Mouse (Mus musculus): Measurements from ENCODE around the gene Pnkd. TPM values are rescaled to one million over a fixed set of nuclear protein-coding genes. Genes with fewer than 3 reads are reported as not detected.
A peak's percentile ranks its signal among the peaks of the same experiment; 100 is the strongest.

Pnkd gene
- polyA plus RNA-seq, 1 experiment: 62.6 TPM

DNA sequence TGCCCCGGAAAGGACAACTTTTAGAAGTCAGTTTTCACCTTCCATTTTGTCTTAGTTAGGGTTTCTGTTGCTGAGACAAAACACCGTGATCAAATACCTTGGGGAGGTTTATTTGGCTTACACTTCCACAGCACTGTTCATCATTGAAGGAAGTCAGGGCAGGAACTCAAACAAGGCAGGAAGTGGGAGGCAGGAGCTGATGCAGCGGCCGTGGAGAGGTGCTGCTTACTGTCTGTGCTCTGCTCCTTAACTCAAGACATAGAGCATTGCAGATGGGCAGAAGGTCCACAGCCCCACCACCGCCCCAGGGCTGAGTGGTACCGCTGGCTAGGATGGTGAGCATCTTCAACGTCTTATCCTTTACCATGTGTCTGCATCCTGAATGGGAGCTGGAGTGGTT lies 57.2 kb downstream of the Pnkd start:
- no peaks in the 10 kb centered on the region for H3K27me3 ChIP-seq (ENCODE audit: control insufficient read depth, insufficient read depth, low read length)
- H3K4me3 ChIP-seq (ENCODE audit: low read depth, low read length): no peak overlapping the region
- no peak for TF ChIP-seq POLR2A (IDR thresholded peaks at IDR 0.05; ENCODE audit: low read depth, low read length)
- no peak for TF ChIP-seq CTCF (IDR thresholded peaks at IDR 0.05; ENCODE audit: extremely low read depth, insufficient read length, insufficient replicate concordance, low read depth, low read length)
- no peak overlapping the region for H3K27ac ChIP-seq (ENCODE audit: insufficient read depth, low read depth, low read length)
- WGBS: 84% methylated on average over 7 of the region's 7 CpGs
- peaks cover 2% of the 10 kb centered on the region; the same call in 1 of the 2 replicates for H3K4me1 ChIP-seq (ENCODE audit: control insufficient read depth, insufficient read depth, insufficient read length, low read length)
- no peaks in the 10 kb centered on the region for H3K36me3 ChIP-seq (ENCODE audit: control insufficient read depth, insufficient read depth, low read length)

DNA sequence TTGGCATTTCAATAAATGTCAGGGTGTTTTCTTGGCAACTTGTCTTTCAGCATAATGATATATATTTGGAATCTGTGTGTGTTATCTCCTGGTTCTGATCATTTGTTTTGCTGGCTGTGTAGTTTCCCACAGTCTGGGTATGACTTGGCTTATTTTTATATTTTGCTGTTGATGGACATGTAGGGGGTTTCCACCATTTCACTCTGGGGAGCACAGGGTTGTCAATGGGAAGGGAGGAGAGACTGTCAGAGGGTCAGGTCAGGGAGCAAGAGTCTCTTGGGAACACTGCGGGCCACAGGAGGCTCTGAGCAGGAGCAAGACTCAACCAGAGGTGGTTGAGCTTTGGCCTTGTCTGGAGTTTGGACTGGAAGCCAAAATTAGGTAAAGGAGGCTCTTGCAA lies 57.6 kb downstream of the Pnkd start:
- 86% methylated on average over 1 of the region's 1 CpGs for WGBS
- no peak for TF ChIP-seq CTCF (IDR thresholded peaks at IDR 0.05; ENCODE audit: extremely low read depth, insufficient read length, insufficient replicate concordance, low read depth, low read length)
- TF ChIP-seq POLR2A (IDR thresholded peaks at IDR 0.05; ENCODE audit: low read depth, low read length): no peak

DNA sequence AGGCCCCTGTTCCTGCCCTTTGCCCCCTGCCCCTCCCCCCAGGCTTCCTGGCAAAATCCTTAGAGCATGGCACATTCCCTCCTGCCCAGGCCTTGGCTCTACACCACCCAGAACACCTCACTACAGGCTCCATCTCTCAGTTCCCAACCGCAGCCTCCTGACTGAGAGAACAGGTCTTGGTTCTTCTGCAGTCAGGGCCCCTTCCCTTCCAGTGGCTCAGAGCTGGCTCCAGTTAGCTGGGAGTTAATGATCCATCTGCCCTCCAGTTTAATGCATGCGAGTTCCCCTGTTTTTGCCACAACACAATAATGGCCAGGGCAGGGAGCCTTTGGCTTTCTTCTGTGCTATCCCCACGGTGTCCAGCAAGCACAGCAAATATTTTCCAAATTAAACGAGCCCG lies 58.4 kb downstream of the Pnkd start:
- Histone ChIP-seq H3K4me3 (ENCODE audit: low read depth, low read length) (no peak overlapping the region), H3K27ac (ENCODE audit: insufficient read depth, low read depth, low read length) (no peak overlapping the region), H3K27me3 (ENCODE audit: control insufficient read depth, insufficient read depth, low read length) (no peaks in the 10 kb centered on the region), H3K4me1 (ENCODE audit: control insufficient read depth, insufficient read depth, insufficient read length, low read length) (peaks cover 2% of the 10 kb centered on the region; the same call in 1 of the 2 replicates), H3K36me3 (ENCODE audit: control insufficient read depth, insufficient read depth, low read length) (no peaks in the 10 kb centered on the region)
- TF ChIP-seq CTCF (IDR thresholded peaks at IDR 0.05; ENCODE audit: extremely low read depth, insufficient read length, insufficient replicate concordance, low read depth, low read length) (no peak), POLR2A (IDR thresholded peaks at IDR 0.05; ENCODE audit: low read depth, low read length) (no peak)
- WGBS: 72% methylated on average over 5 of the region's 5 CpGs

More for the DNA sequence above, 57.6 kb downstream of the Pnkd start:
- no peak overlapping the region for H3K27ac ChIP-seq (ENCODE audit: insufficient read depth, low read depth, low read length)
- H3K36me3 ChIP-seq (ENCODE audit: control insufficient read depth, insufficient read depth, low read length): no peaks in the 10 kb centered on the region
- no peaks in the 10 kb centered on the region for H3K27me3 ChIP-seq (ENCODE audit: control insufficient read depth, insufficient read depth, low read length)
- peaks cover 2% of the 10 kb centered on the region; the same call in 1 of the 2 replicates for H3K4me1 ChIP-seq (ENCODE audit: control insufficient read depth, insufficient read depth, insufficient read length, low read length)
- H3K4me3 ChIP-seq (ENCODE audit: low read depth, low read length): no peak overlapping the region

DNA sequence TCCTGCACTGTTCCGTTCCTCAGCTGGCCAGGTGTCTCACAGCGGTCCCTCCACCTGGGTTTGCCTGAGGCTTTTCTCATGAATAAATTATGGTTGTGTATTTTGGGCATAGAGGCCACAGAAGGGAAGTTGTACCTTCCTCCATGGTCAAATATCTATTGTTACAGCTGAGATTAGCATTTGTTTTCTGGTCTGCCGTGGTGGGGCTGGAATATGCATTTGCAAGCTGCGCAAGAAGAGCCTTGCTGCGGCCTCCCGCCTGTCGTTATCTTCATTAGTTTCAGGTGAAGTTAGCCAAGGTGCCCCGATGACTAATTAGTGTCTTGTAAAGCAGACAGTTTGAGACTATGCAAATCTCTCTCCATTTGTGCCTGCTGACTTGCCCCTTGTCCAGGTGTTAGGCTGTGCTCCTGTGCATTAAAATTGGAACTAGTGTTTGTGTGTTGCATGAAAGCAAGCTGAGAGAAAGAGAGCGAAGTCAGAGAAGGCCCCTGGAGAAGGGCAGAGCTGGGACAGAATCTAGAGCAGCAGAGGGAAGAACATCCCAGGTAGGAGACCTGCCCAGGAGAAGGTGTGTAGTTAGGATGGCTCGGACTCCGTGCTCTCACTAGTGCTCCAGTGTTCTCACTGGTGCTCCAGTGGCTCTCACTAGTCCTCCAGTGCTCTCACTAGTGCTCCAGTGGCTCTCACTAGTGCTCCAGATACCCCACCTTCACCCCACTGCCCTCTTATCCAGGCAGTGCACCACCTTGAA lies 59.6 kb downstream of the Pnkd start:
- Histone ChIP-seq H3K4me1 (ENCODE audit: control insufficient read depth, insufficient read depth, insufficient read length, low read length) (peaks cover 2% of the 10 kb centered on the region; the same call in 1 of the 2 replicates), H3K4me3 (ENCODE audit: low read depth, low read length) (no peak overlapping the region), H3K27me3 (ENCODE audit: control insufficient read depth, insufficient read depth, low read length) (no peaks in the 10 kb centered on the region), H3K27ac (ENCODE audit: insufficient read depth, low read depth, low read length) (peak overlapping the region; percentile 46; the same call in 1 of the 2 replicates), H3K36me3 (ENCODE audit: control insufficient read depth, insufficient read depth, low read length) (no peaks in the 10 kb centered on the region)
- TF ChIP-seq CTCF (IDR thresholded peaks at IDR 0.05; ENCODE audit: extremely low read depth, insufficient read length, insufficient replicate concordance, low read depth, low read length) (no peak), POLR2A (IDR thresholded peaks at IDR 0.05; ENCODE audit: low read depth, low read length) (no peak)
- WGBS: 80% methylated on average over 11 of the region's 11 CpGs

DNA sequence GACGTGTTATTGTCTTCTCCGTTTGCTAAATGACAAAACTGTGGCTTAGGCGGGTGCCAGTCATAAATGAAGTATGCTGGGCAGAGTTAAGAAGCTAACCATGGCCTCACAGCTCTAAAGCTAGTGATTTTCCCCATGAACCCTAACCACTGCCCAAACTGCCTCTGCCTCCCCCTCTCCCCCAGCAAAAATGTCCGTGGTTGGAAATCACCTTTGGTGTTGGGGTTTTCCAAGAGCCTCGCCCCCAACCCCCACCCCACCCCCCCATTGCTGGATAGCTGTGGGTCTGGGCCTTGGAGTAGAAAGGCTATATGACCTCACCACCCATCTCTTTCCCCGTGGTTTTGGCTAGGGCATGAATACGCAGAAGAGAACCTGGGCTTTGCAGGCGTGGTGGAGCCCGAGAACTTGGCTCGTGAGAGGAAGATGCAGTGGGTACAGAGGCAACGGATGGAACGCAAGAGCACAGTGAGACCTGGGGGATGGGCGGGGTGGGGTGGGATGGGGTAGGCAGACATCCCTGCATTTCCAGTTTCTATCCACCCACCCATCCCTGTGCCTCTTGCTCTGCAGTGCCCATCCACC lies 66.5 kb downstream of the Pnkd start:
- no peaks in the 10 kb centered on the region for H3K4me1 ChIP-seq (ENCODE audit: control insufficient read depth, insufficient read depth, insufficient read length, low read length)
- no peaks in the 10 kb centered on the region for H3K27me3 ChIP-seq (ENCODE audit: control insufficient read depth, insufficient read depth, low read length)
- no peak for TF ChIP-seq CTCF (IDR thresholded peaks at IDR 0.05; ENCODE audit: extremely low read depth, insufficient read length, insufficient replicate concordance, low read depth, low read length)
- no peak for TF ChIP-seq POLR2A (IDR thresholded peaks at IDR 0.05; ENCODE audit: low read depth, low read length)
- WGBS: 86% methylated on average over 13 of the region's 13 CpGs
- no peak overlapping the region for H3K27ac ChIP-seq (ENCODE audit: insufficient read depth, low read depth, low read length)
- H3K4me3 ChIP-seq (ENCODE audit: low read depth, low read length): no peak overlapping the region
- H3K36me3 ChIP-seq (ENCODE audit: control insufficient read depth, insufficient read depth, low read length): no peaks in the 10 kb centered on the region

DNA sequence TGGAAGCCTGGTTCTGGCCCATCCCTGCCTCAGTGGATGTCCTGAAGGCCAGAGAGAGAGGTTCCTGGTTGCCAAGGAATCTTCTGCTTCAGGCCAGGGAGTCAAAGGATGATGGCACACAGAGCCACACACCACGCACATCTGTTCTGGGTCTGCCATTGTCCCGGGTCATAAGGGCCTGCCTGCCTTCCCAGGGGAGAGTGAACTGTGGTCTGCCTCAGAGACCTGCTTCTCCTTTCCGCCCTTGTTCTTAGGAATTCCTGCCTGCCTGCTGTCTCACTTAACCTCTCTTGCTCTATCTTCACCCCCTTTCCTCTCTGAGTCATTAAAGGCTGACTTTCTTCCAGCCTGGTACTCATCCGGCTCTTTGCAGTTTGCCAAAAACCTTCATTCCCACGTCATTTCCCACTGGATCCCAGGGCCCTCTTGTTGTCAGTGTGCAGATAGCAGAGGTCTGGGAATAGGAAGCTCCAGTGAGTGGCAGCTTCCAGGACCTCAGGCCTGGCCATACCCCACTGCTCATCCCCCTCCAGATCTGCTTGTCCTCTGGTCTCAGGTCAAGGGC lies 67.9 kb downstream of the Pnkd start:
- H3K27me3 ChIP-seq (ENCODE audit: control insufficient read depth, insufficient read depth, low read length): no peaks in the 10 kb centered on the region
- no peak overlapping the region for H3K4me3 ChIP-seq (ENCODE audit: low read depth, low read length)
- 86% methylated on average over 5 of the region's 5 CpGs for WGBS
- H3K36me3 ChIP-seq (ENCODE audit: control insufficient read depth, insufficient read depth, low read length): no peaks in the 10 kb centered on the region
- H3K27ac ChIP-seq (ENCODE audit: insufficient read depth, low read depth, low read length): no peak overlapping the region
- H3K4me1 ChIP-seq (ENCODE audit: control insufficient read depth, insufficient read depth, insufficient read length, low read length): no peaks in the 10 kb centered on the region
- TF ChIP-seq CTCF (IDR thresholded peaks at IDR 0.05; ENCODE audit: extremely low read depth, insufficient read length, insufficient replicate concordance, low read depth, low read length): no peak

Measured in small intestine, adult 2 months (tissue).